ENCODE assay signal across 8 mouse cellular contexts in genomic region chr14:55014991-55015766, GRCm38 (mm10). TPM values are rescaled to one million over a fixed set of nuclear protein-coding genes. Genes with fewer than 3 reads are reported as not detected.
DNase-seq lines count a peak whose midpoint lies in the region; ATAC-seq lines count a peak whose summit lies in the region.

Gene Ngdn (plus strand): TSS chr14:55015454.

- peak within 1 kb of the TSS; percentile 71 for H3K4me2 ChIP-seq in hindbrain, embryonic 14.5 days (replicated peaks)

- H3K27me3 ChIP-seq in hindbrain, embryonic 14.5 days (ENCODE audit: control insufficient read depth, insufficient read depth, low read length) = no peaks in the 10 kb centered on the region

- H3K4me1 ChIP-seq in hindbrain, embryonic 14.5 days (replicated peaks; ENCODE audit: control insufficient read depth, insufficient read depth, low read length) = 0 out of 2 replicates have a peak, but pooled peaks cover 4% of the 10 kb centered on the region

- under 1% methylated on average over 36 of the region's 36 CpGs for WGBS in hindbrain, embryonic 14.5 days

- H3K9ac ChIP-seq in hindbrain, embryonic 14.5 days = peak within 1 kb of the TSS; percentile 75

- peaks cover 14% of the 10 kb centered on the region for H3K36me3 ChIP-seq in hindbrain, embryonic 14.5 days (replicated peaks; ENCODE audit: control insufficient read depth, insufficient read depth)

- DNase-seq in R1 (ENCODE audit: low read depth, low spot score) = peak; percentile 100
- DNase-seq in cerebellum, postnatal 25 days = peak; percentile 99 to 100
- DNase-seq in frontal cortex, postnatal 25 days (ENCODE audit: low spot score in 2 of 2) = peak; percentile 100
- DNase-seq in hindbrain, embryonic 14.5 days (ENCODE audit: low spot score) = peak; percentile 100
- peak; percentile 99 for DNase-seq in layer of hippocampus, postnatal 36 days
- DNase-seq in lung, postnatal 36 days = peak; percentile 100
- DNase-seq in retina, postnatal 1 day = peak; percentile 100
- peak; percentile 95 to 98 for DNase-seq in urinary bladder, adult 18-20 months (ENCODE audit: low spot score in 2 of 2)

- peak within 1 kb of the TSS; percentile 93 for H3K27ac ChIP-seq in hindbrain, embryonic 14.5 days

- peak within 1 kb of the TSS; percentile 76 for H3K4me3 ChIP-seq in hindbrain, embryonic 14.5 days (replicated peaks; ENCODE audit: low read length)

- peak; percentile 98 for ATAC-seq in hindbrain, embryonic 14.5 days (ENCODE audit: low FRiP score)

- no peaks in the 10 kb centered on the region for H3K9me3 ChIP-seq in hindbrain, embryonic 14.5 days (ENCODE audit: control insufficient read depth, low read length)

RNA-seq across cellular contexts. Expression of gene Ngdn, which starts in this region (rescaled TPM):
- 42.6 and 43.1 TPM in 2 replicates for polyA plus RNA-seq in hindbrain, embryonic 14.5 days (2014; fragmentation: Nextera tagmentation; extraction: Ambion mirVana)
- total RNA-seq in layer of hippocampus, postnatal 36 days (2021) = 10 to 100 TPM; 30.7 to 33.8 TPM

Comparison
In these comparisons a context has a peak if more than half of its experiments do, and no peak if none do; other contexts are left out.
1. Peak in every context shown above with its lines: DNase-seq, ATAC-seq, H3K4me3 ChIP-seq and H3K27ac ChIP-seq.